Comparison of ENCODE assay signal across 8 mouse cellular contexts in genomic region chr9:117018741-117019163, GRCm38 (mm10).
DNase-seq lines count a peak whose midpoint lies in the region; ATAC-seq and TF ChIP-seq lines count a peak whose summit lies in the region.

No protein-coding gene starts in this region.

- TF ChIP-seq POLR2A in brain, embryonic 14.5 days (IDR thresholded peaks at IDR 0.05; ENCODE audit: borderline replicate concordance, extremely low read depth, insufficient read depth, insufficient read length, poor library complexity, severe bottlenecking), result no peak
- no peak for TF ChIP-seq POLR2A in small intestine, adult 2 months (IDR thresholded peaks at IDR 0.05; ENCODE audit: low read depth, low read length)

- H3K4me3 ChIP-seq in forebrain, embryonic 10.5 days, result no peak overlapping the region
- H3K4me3 ChIP-seq in forebrain, embryonic 16.5 days (replicated peaks; ENCODE audit: low read length), result no peak overlapping the region
- H3K4me3 ChIP-seq in intestine, embryonic 14.5 days (ENCODE audit: low read depth, low read length), result no peak overlapping the region
- H3K4me3 ChIP-seq in liver, embryonic 13.5 days (replicated peaks), result no peak overlapping the region
- no peak overlapping the region for H3K4me3 ChIP-seq in small intestine, adult 2 months (ENCODE audit: low read depth, low read length)
- H3K4me3 ChIP-seq in forebrain, embryonic 11.5 days (ENCODE audit: low read depth, low read length), result no peak overlapping the region

- TF ChIP-seq CTCF in brain, embryonic 14.5 days (IDR thresholded peaks at IDR 0.05; ENCODE audit: borderline replicate concordance, extremely low read depth, insufficient read depth, insufficient read length), result no peak
- no peak for TF ChIP-seq CTCF in small intestine, adult 2 months (IDR thresholded peaks at IDR 0.05; ENCODE audit: extremely low read depth, insufficient read length, insufficient replicate concordance, low read depth, low read length)

- 38% methylated on average over 2 of the region's 2 CpGs for WGBS in forebrain, embryonic 10.5 days
- WGBS in forebrain, embryonic 16.5 days, result 63% methylated on average over 2 of the region's 2 CpGs
- WGBS in intestine, embryonic 14.5 days, result 30% methylated on average over 2 of the region's 2 CpGs
- 33% methylated on average over 2 of the region's 2 CpGs for WGBS in liver, embryonic 13.5 days (ENCODE audit: insufficient replicate concordance)
- WGBS in small intestine, adult 2 months, result 15% methylated on average over 2 of the region's 2 CpGs
- WGBS in forebrain, embryonic 11.5 days, result 30% methylated on average over 2 of the region's 2 CpGs

- peak overlapping the region; percentile 62 for H3K27ac ChIP-seq in forebrain, embryonic 10.5 days
- no peak overlapping the region for H3K27ac ChIP-seq in forebrain, embryonic 16.5 days (ENCODE audit: low read length)
- H3K27ac ChIP-seq in intestine, embryonic 14.5 days (ENCODE audit: low read depth), result peak overlapping the region; percentile 34; the same call in 1 of the 2 replicates
- no peak overlapping the region for H3K27ac ChIP-seq in liver, embryonic 13.5 days
- peak overlapping the region; percentile 13; the same call in 1 of the 2 replicates for H3K27ac ChIP-seq in small intestine, adult 2 months (ENCODE audit: insufficient read depth, low read depth, low read length)
- H3K27ac ChIP-seq in forebrain, embryonic 11.5 days (ENCODE audit: low read depth, low read length), result no peak overlapping the region

- DNase-seq in forebrain, embryonic 10.5 days (ENCODE audit: extremely low spot score, low spot score), result peak; percentile 18
- peak; percentile 56 for DNase-seq in brain, embryonic 14.5 days (ENCODE audit: low read depth)
- peak; percentile 58 for DNase-seq in intestine, embryonic 14.5 days (ENCODE audit: low spot score)
- DNase-seq in liver, embryonic 13.5 days, result no peak
- DNase-seq in forebrain, embryonic 11.5 days (ENCODE audit: low spot score), result no peak
- DNase-seq in thymus, postnatal 36 days, result no peak

- H3K9me3 ChIP-seq in forebrain, embryonic 10.5 days, result no peaks in the 10 kb centered on the region
- H3K9me3 ChIP-seq in forebrain, embryonic 16.5 days (ENCODE audit: control insufficient read depth, low read length), result no peaks in the 10 kb centered on the region
- no peaks in the 10 kb centered on the region for H3K9me3 ChIP-seq in intestine, embryonic 14.5 days (ENCODE audit: control insufficient read depth, low read length)
- H3K9me3 ChIP-seq in liver, embryonic 13.5 days (replicated peaks), result no peaks in the 10 kb centered on the region
- H3K9me3 ChIP-seq in forebrain, embryonic 11.5 days (ENCODE audit: control insufficient read depth, low read length), result no peaks in the 10 kb centered on the region

- no peak overlapping the region for H3K9ac ChIP-seq in forebrain, embryonic 16.5 days (replicated peaks; ENCODE audit: low read depth, low read length)
- no peak overlapping the region for H3K9ac ChIP-seq in intestine, embryonic 14.5 days (ENCODE audit: low read length)
- H3K9ac ChIP-seq in liver, embryonic 13.5 days, result no peak overlapping the region
- no peak overlapping the region for H3K9ac ChIP-seq in forebrain, embryonic 11.5 days (ENCODE audit: low read length)

- H3K4me2 ChIP-seq in forebrain, embryonic 16.5 days (ENCODE audit: low read length), result no peak overlapping the region
- peak overlapping the region; percentile 0; the same call in 1 of the 2 replicates for H3K4me2 ChIP-seq in intestine, embryonic 14.5 days (ENCODE audit: low read length)
- peak overlapping the region; percentile 21; the same call in 1 of the 2 replicates for H3K4me2 ChIP-seq in liver, embryonic 13.5 days
- no peak overlapping the region for H3K4me2 ChIP-seq in forebrain, embryonic 11.5 days (ENCODE audit: low read depth, low read length, severe bottlenecking)

- no peak for ATAC-seq in forebrain, embryonic 16.5 days
- peak; percentile 85 for ATAC-seq in intestine, embryonic 14.5 days (replicated peaks; ENCODE audit: low FRiP score, low TSS enrichment, low read depth)
- ATAC-seq in liver, embryonic 13.5 days (ENCODE audit: low read depth), result peak; percentile 62
- no peak; the same call in 1 of the 2 replicates for ATAC-seq in forebrain, embryonic 11.5 days (replicated peaks; ENCODE audit: low FRiP score)

- H3K4me1 ChIP-seq in forebrain, embryonic 10.5 days, result peaks cover 18% of the 10 kb centered on the region
- no peaks in the 10 kb centered on the region for H3K4me1 ChIP-seq in forebrain, embryonic 16.5 days (replicated peaks; ENCODE audit: control insufficient read depth, insufficient read depth, low read length)
- peaks cover 7% of the 10 kb centered on the region; the same call in 1 of the 2 replicates for H3K4me1 ChIP-seq in intestine, embryonic 14.5 days (replicated peaks; ENCODE audit: control insufficient read depth, insufficient read depth, low read length)
- peaks cover 14% of the 10 kb centered on the region for H3K4me1 ChIP-seq in liver, embryonic 13.5 days (replicated peaks)
- peaks cover 10% of the 10 kb centered on the region; the same call in 1 of the 2 replicates for H3K4me1 ChIP-seq in small intestine, adult 2 months (ENCODE audit: control insufficient read depth, insufficient read depth, insufficient read length, low read length)
- no peaks in the 10 kb centered on the region; the same call in 1 of the 2 replicates for H3K4me1 ChIP-seq in forebrain, embryonic 11.5 days (replicated peaks; ENCODE audit: control insufficient read depth, insufficient read depth, low read length)

- H3K36me3 ChIP-seq in forebrain, embryonic 10.5 days (replicated peaks), result no peaks in the 10 kb centered on the region
- no peaks in the 10 kb centered on the region for H3K36me3 ChIP-seq in forebrain, embryonic 16.5 days (ENCODE audit: control insufficient read depth, insufficient read depth)
- H3K36me3 ChIP-seq in intestine, embryonic 14.5 days (ENCODE audit: control insufficient read depth, insufficient read depth, low read length), result no peaks in the 10 kb centered on the region
- no peaks in the 10 kb centered on the region for H3K36me3 ChIP-seq in liver, embryonic 13.5 days
- H3K36me3 ChIP-seq in small intestine, adult 2 months (ENCODE audit: control insufficient read depth, insufficient read depth, low read length), result no peaks in the 10 kb centered on the region
- H3K36me3 ChIP-seq in forebrain, embryonic 11.5 days (ENCODE audit: control insufficient read depth, insufficient read depth, low read length), result no peaks in the 10 kb centered on the region

- H3K27me3 ChIP-seq in forebrain, embryonic 10.5 days (ENCODE audit: poor library complexity, severe bottlenecking), result no peaks in the 10 kb centered on the region
- H3K27me3 ChIP-seq in forebrain, embryonic 16.5 days (replicated peaks; ENCODE audit: control insufficient read depth, insufficient read depth, low read length), result no peaks in the 10 kb centered on the region
- H3K27me3 ChIP-seq in intestine, embryonic 14.5 days (replicated peaks; ENCODE audit: control insufficient read depth, insufficient read depth, low read length), result no peaks in the 10 kb centered on the region
- no peaks in the 10 kb centered on the region for H3K27me3 ChIP-seq in liver, embryonic 13.5 days
- no peaks in the 10 kb centered on the region for H3K27me3 ChIP-seq in small intestine, adult 2 months (ENCODE audit: control insufficient read depth, insufficient read depth, low read length)
- H3K27me3 ChIP-seq in forebrain, embryonic 11.5 days (ENCODE audit: control insufficient read depth, insufficient read depth, low read length), result no peaks in the 10 kb centered on the region

Comparison
In these comparisons a context has a peak if more than half of its experiments do, and no peak if none do; other contexts are left out.
1. DNase-seq: peak in forebrain, embryonic 10.5 days (single experiment), brain, embryonic 14.5 days (single experiment) and intestine, embryonic 14.5 days (single experiment); none in liver, embryonic 13.5 days (single experiment), forebrain, embryonic 11.5 days (single experiment) and thymus, postnatal 36 days (0 of 2).
2. H3K27ac ChIP-seq: peak in forebrain, embryonic 10.5 days (single experiment), intestine, embryonic 14.5 days (single experiment) and small intestine, adult 2 months (single experiment); none in forebrain, embryonic 16.5 days (single experiment), liver, embryonic 13.5 days (single experiment) and forebrain, embryonic 11.5 days (single experiment).
3. ATAC-seq: peak in intestine, embryonic 14.5 days (single experiment) and liver, embryonic 13.5 days (single experiment); none in forebrain, embryonic 16.5 days (single experiment) and forebrain, embryonic 11.5 days (single experiment).
4. H3K4me2 ChIP-seq: peak in intestine, embryonic 14.5 days (single experiment) and liver, embryonic 13.5 days (single experiment); none in forebrain, embryonic 16.5 days (single experiment) and forebrain, embryonic 11.5 days (single experiment).